Mouse (Mus musculus) left cerebral cortex, adult 9 months (tissue): Measurements from ENCODE around the gene Actl6a.
"Not testable (repeated sequence)": the region's sequence is repeated elsewhere in the genome, so short reads cannot be mapped to it uniquely, and the experiment has no call there.

Experiments used
- DNase-seq, 2 experiments: peaks; one replicate each; pipeline ENCODE4 v3.0.0; 2022; ENCODE audit warnings: low spot score in 2 of 2

Gene Actl6a

GRCm38 (mm10) chr3:32705647-32706348 lies at the start of gene Actl6a:
Gene Actl6a (plus strand): TSS chr3:32706298.
- DNase-seq, result not testable (repeated sequence)

GRCm38 (mm10) chr3:32656398-32656994 lies 49.6 kb upstream of the Actl6a start:
- DNase-seq, result no peak

- DNase-seq, result no peak
Observed at GRCm38 (mm10) chr3:32658401-32658800, 47.7 kb upstream of the Actl6a start.

- DNase-seq, result no peak
Observed at GRCm38 (mm10) chr3:32658821-32659220, 47.3 kb upstream of the Actl6a start.

GRCm38 (mm10) chr3:32659506-32659905 lies 46.6 kb upstream of the Actl6a start:
- DNase-seq, result no peak

GRCm38 (mm10) chr3:32660276-32660675 lies 45.8 kb upstream of the Actl6a start:
- no peak for DNase-seq

GRCm38 (mm10) chr3:32660831-32661555 lies 45.1 kb upstream of the Actl6a start:
- no peak for DNase-seq

GRCm38 (mm10) chr3:32661556-32661930 lies 44.6 kb upstream of the Actl6a start:
- no peak for DNase-seq

- peak in 1 of 2 experiments; percentile 15 for DNase-seq
Observed at GRCm38 (mm10) chr3:32668256-32668959, 37.7 kb upstream of the Actl6a start.

- peak in 1 of 2 experiments; percentile 39 for DNase-seq
Observed at GRCm38 (mm10) chr3:32669211-32669610, 36.9 kb upstream of the Actl6a start.

GRCm38 (mm10) chr3:32670196-32670595 lies 35.9 kb upstream of the Actl6a start:
- DNase-seq, result no peak

- no peak for DNase-seq
Observed at GRCm38 (mm10) chr3:32673151-32673550, 32.9 kb upstream of the Actl6a start.

- no peak for DNase-seq
Observed at GRCm38 (mm10) chr3:32676393-32676792, 29.7 kb upstream of the Actl6a start.

GRCm38 (mm10) chr3:32682910-32683531 lies 23.1 kb upstream of the Actl6a start:
- no peak for DNase-seq

GRCm38 (mm10) chr3:32684631-32685030 lies 21.5 kb upstream of the Actl6a start:
- no peak for DNase-seq

GRCm38 (mm10) chr3:32686537-32686936 lies 19.6 kb upstream of the Actl6a start:
- no peak for DNase-seq

- no peak for DNase-seq
Observed at GRCm38 (mm10) chr3:32687156-32687555, 18.9 kb upstream of the Actl6a start.

- no peak for DNase-seq
Observed at GRCm38 (mm10) chr3:32689567-32689999, 16.5 kb upstream of the Actl6a start.

- no peak for DNase-seq
Observed at GRCm38 (mm10) chr3:32690008-32690407, 16.1 kb upstream of the Actl6a start.

GRCm38 (mm10) chr3:32690901-32691300 lies 15.2 kb upstream of the Actl6a start:
- DNase-seq, result no peak

- no peak for DNase-seq
Observed at GRCm38 (mm10) chr3:32691841-32692240, 14.3 kb upstream of the Actl6a start.

- no peak for DNase-seq
Observed at GRCm38 (mm10) chr3:32694211-32694610, 11.9 kb upstream of the Actl6a start.
